In the genomic region with DNA sequence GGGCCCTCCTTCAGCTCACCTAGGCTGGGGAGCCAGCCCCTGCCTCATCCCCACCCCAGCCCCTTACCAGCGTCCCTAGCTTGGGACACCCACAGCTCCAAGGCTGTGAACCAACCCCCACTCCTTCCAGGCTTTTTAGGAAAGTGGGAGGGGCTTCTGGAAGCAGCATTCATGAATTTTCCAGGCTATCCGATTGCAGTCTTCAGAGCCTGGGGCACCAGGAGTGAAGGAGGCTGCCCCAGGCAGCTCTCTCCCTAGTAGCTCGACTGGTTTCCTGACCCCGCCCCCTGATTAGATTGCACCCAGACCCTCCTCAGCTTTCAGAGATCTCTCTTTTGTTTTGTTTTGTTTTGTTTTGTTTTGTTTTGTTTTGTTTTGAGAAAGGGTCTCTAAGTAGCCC, we compare ENCODE assay signal across 14 mouse cellular contexts. TPM values are rescaled to one million over a fixed set of nuclear protein-coding genes. Genes with fewer than 3 reads are reported as not detected.
DNase-seq lines count a peak whose midpoint lies in the region; ATAC-seq and TF ChIP-seq lines count a peak whose summit lies in the region.
"Had no signal": no experiment of that assay in that cellular context is flagged by ENCODE, and none has a peak within 500 bp of the region (broad histone marks: within the 10 kb centered on the region; RNA-seq: fewer than 3 reads in every experiment).

No protein-coding gene starts in this region.

- no peaks in the 10 kb centered on the region for H3K27me3 ChIP-seq in forebrain, embryonic 11.5 days (ENCODE audit: control insufficient read depth, insufficient read depth, low read length)
- no peaks in the 10 kb centered on the region for H3K27me3 ChIP-seq in forebrain, embryonic 16.5 days (replicated peaks; ENCODE audit: control insufficient read depth, insufficient read depth, low read length)
- no peaks in the 10 kb centered on the region for H3K27me3 ChIP-seq in kidney, postnatal 0 days (ENCODE audit: insufficient read depth, low read length)
- H3K27me3 ChIP-seq in embryonic facial prominence, embryonic 12.5 days: peaks cover 4% of the 10 kb centered on the region; the same call in 1 of the 2 replicates

- no peak for DNase-seq in forebrain, embryonic 11.5 days (ENCODE audit: low spot score)
- peak; percentile 75 for DNase-seq in kidney, postnatal 0 days (ENCODE audit: low spot score)
- DNase-seq in kidney, adult 11 months: no peak
- peak; percentile 56 for DNase-seq in mesoderm, embryonic 11.5 days (ENCODE audit: low read depth, low spot score)
- no peak for DNase-seq in thymus, postnatal 4 days
- no peak for DNase-seq in left cerebral cortex, adult 2 months (ENCODE audit: extremely low spot score in 1 of 2, low spot score in 2 of 2)
- DNase-seq: cerebellum, adult 9-11 months; kidney, postnatal 25 days had no signal

- H3K36me3 ChIP-seq in forebrain, embryonic 11.5 days (ENCODE audit: control insufficient read depth, insufficient read depth, low read length): no peaks in the 10 kb centered on the region
- no peaks in the 10 kb centered on the region for H3K36me3 ChIP-seq in forebrain, embryonic 16.5 days (ENCODE audit: control insufficient read depth, insufficient read depth)
- H3K36me3 ChIP-seq in kidney, postnatal 0 days (ENCODE audit: insufficient read depth, low read length): 0 out of 2 replicates have a peak, but pooled peaks cover 3% of the 10 kb centered on the region
- no peaks in the 10 kb centered on the region for H3K36me3 ChIP-seq in embryonic facial prominence, embryonic 12.5 days
- H3K36me3 ChIP-seq: hindbrain, embryonic 13.5 days; midbrain, embryonic 12.5 days had no signal

- 4% methylated on average over 4 of the region's 4 CpGs for WGBS in forebrain, embryonic 11.5 days
- WGBS in forebrain, embryonic 16.5 days: 6% methylated on average over 4 of the region's 4 CpGs
- 10% methylated on average over 4 of the region's 4 CpGs for WGBS in kidney, postnatal 0 days
- WGBS in embryonic facial prominence, embryonic 12.5 days: 2% methylated on average over 4 of the region's 4 CpGs

- no peak overlapping the region for H3K4me3 ChIP-seq in forebrain, embryonic 11.5 days (ENCODE audit: low read depth, low read length)
- no peak overlapping the region for H3K4me3 ChIP-seq in forebrain, embryonic 16.5 days (replicated peaks; ENCODE audit: low read length)
- no peak overlapping the region for H3K4me3 ChIP-seq in kidney, postnatal 0 days (replicated peaks; ENCODE audit: low read depth, low read length)
- H3K4me3 ChIP-seq in embryonic facial prominence, embryonic 12.5 days: no peak overlapping the region
- H3K4me3 ChIP-seq in left cerebral cortex, adult 2 months: no peak overlapping the region
- H3K4me3 ChIP-seq: hindbrain, embryonic 13.5 days; midbrain, embryonic 12.5 days had no signal

- H3K9ac ChIP-seq in forebrain, embryonic 11.5 days (ENCODE audit: low read length): no peak overlapping the region
- no peak overlapping the region for H3K9ac ChIP-seq in forebrain, embryonic 16.5 days (replicated peaks; ENCODE audit: low read depth, low read length)
- no peak overlapping the region for H3K9ac ChIP-seq in kidney, postnatal 0 days (ENCODE audit: low read depth, low read length)
- no peak overlapping the region for H3K9ac ChIP-seq in embryonic facial prominence, embryonic 12.5 days
- H3K9ac ChIP-seq: hindbrain, embryonic 13.5 days; midbrain, embryonic 12.5 days had no signal

- intact Hi-C loops in left cerebral cortex, adult 2 months (cut with DNase I): no loop called here

- no peak overlapping the region for H3K4me2 ChIP-seq in forebrain, embryonic 11.5 days (ENCODE audit: low read depth, low read length, severe bottlenecking)
- H3K4me2 ChIP-seq in forebrain, embryonic 16.5 days (ENCODE audit: low read length): no peak overlapping the region
- no peak overlapping the region for H3K4me2 ChIP-seq in kidney, postnatal 0 days (ENCODE audit: low read length)
- peak overlapping the region; percentile 29 for H3K4me2 ChIP-seq in embryonic facial prominence, embryonic 12.5 days (replicated peaks)
- H3K4me2 ChIP-seq: hindbrain, embryonic 13.5 days; midbrain, embryonic 12.5 days had no signal

- peaks cover 3% of the 10 kb centered on the region; the same call in 1 of the 2 replicates for H3K4me1 ChIP-seq in forebrain, embryonic 11.5 days (replicated peaks; ENCODE audit: control insufficient read depth, insufficient read depth, low read length)
- H3K4me1 ChIP-seq in forebrain, embryonic 16.5 days (replicated peaks; ENCODE audit: control insufficient read depth, insufficient read depth, low read length): 0 out of 2 replicates have a peak, but pooled peaks cover 5% of the 10 kb centered on the region
- H3K4me1 ChIP-seq in kidney, postnatal 0 days (replicated peaks; ENCODE audit: insufficient read depth, low read length): no peaks in the 10 kb centered on the region
- peaks cover 35% of the 10 kb centered on the region for H3K4me1 ChIP-seq in embryonic facial prominence, embryonic 12.5 days

- TF ChIP-seq CTCF in kidney, postnatal 0 days (IDR thresholded peaks at IDR 0.05; ENCODE audit: low read depth): no peak
- no peak for TF ChIP-seq CTCF in left cerebral cortex, adult 2 months (IDR thresholded peaks at IDR 0.05)

- ATAC-seq in forebrain, embryonic 11.5 days (replicated peaks; ENCODE audit: low FRiP score): peak; percentile 20; the same call in 1 of the 2 replicates
- no peak for ATAC-seq in forebrain, embryonic 16.5 days
- ATAC-seq in kidney, postnatal 0 days (replicated peaks; ENCODE audit: low FRiP score, low read depth): no peak
- no peak; the same call in 1 of the 2 replicates for ATAC-seq in embryonic facial prominence, embryonic 12.5 days (ENCODE audit: insufficient number of reproducible peaks, insufficient read depth, low FRiP score, low TSS enrichment)
- ATAC-seq: lung, postnatal 0 days had no signal

- no peaks in the 10 kb centered on the region for H3K9me3 ChIP-seq in forebrain, embryonic 11.5 days (ENCODE audit: control insufficient read depth, low read length)
- H3K9me3 ChIP-seq in forebrain, embryonic 16.5 days (ENCODE audit: control insufficient read depth, low read length): no peaks in the 10 kb centered on the region
- no peaks in the 10 kb centered on the region for H3K9me3 ChIP-seq in kidney, postnatal 0 days (replicated peaks; ENCODE audit: low read length)
- H3K9me3 ChIP-seq in embryonic facial prominence, embryonic 12.5 days: no peaks in the 10 kb centered on the region
- H3K9me3 ChIP-seq: hindbrain, embryonic 13.5 days; midbrain, embryonic 12.5 days had no signal

- H3K27ac ChIP-seq in forebrain, embryonic 11.5 days (ENCODE audit: low read depth, low read length): no peak overlapping the region
- H3K27ac ChIP-seq in forebrain, embryonic 16.5 days (ENCODE audit: low read length): no peak overlapping the region
- H3K27ac ChIP-seq in kidney, postnatal 0 days: no peak overlapping the region
- peak overlapping the region; percentile 70 for H3K27ac ChIP-seq in embryonic facial prominence, embryonic 12.5 days
- H3K27ac ChIP-seq in left cerebral cortex, adult 2 months: no peak overlapping the region
- H3K27ac ChIP-seq: hindbrain, embryonic 13.5 days; midbrain, embryonic 12.5 days had no signal

RNA-seq across cellular contexts. Expression of a gene that starts 46.2 kb away (rescaled TPM):
- polyA plus RNA-seq in forebrain, embryonic 11.5 days (2014; fragmentation: Nextera tagmentation; extraction: Ambion mirVana): 20.6 and 23.6 TPM in 2 replicates
- polyA plus RNA-seq in forebrain, embryonic 16.5 days (2015; fragmentation: Nextera tagmentation; extraction: Ambion mirVana): 2.0 and 2.5 TPM in 2 replicates
- polyA plus RNA-seq in kidney, postnatal 0 days (2015; fragmentation: Nextera tagmentation; extraction: Ambion mirVana): 5.5 and 6.2 TPM in 2 replicates
- 35.6 and 49.2 TPM in 2 replicates for polyA plus RNA-seq in embryonic facial prominence, embryonic 12.5 days (2016; fragmentation: Nextera tagmentation; extraction: Ambion mirVana)
- total RNA-seq in left cerebral cortex, adult 2 months (2021): under 1 TPM in 1 of 2 experiments, not detected in 1; 0.48 TPM
- total RNA-seq: MEL had no signal

RNA-seq across cellular contexts. Expression of a gene that starts 51.5 kb away (rescaled TPM):
- polyA plus RNA-seq in forebrain, embryonic 11.5 days (2014; fragmentation: Nextera tagmentation; extraction: Ambion mirVana): 1.9 and 3.3 TPM in 2 replicates
- polyA plus RNA-seq in forebrain, embryonic 16.5 days (2015; fragmentation: Nextera tagmentation; extraction: Ambion mirVana): 2.2 TPM in 2 replicates
- 23.0 and 23.1 TPM in 2 replicates for polyA plus RNA-seq in kidney, postnatal 0 days (2015; fragmentation: Nextera tagmentation; extraction: Ambion mirVana)
- 5.2 and 6.0 TPM in 2 replicates for polyA plus RNA-seq in embryonic facial prominence, embryonic 12.5 days (2016; fragmentation: Nextera tagmentation; extraction: Ambion mirVana)
- 10 to 100 TPM; 10.0 to 10.6 TPM for total RNA-seq in left cerebral cortex, adult 2 months (2021)

Comparison
In these comparisons a context has a peak if more than half of its experiments do, and no peak if none do; other contexts are left out.
1. DNase-seq: peak in kidney, postnatal 0 days (single experiment) and mesoderm, embryonic 11.5 days (single experiment); none in forebrain, embryonic 11.5 days (single experiment), kidney, adult 11 months (single experiment), thymus, postnatal 4 days (single experiment) and left cerebral cortex, adult 2 months (0 of 2).